In the genomic region with DNA sequence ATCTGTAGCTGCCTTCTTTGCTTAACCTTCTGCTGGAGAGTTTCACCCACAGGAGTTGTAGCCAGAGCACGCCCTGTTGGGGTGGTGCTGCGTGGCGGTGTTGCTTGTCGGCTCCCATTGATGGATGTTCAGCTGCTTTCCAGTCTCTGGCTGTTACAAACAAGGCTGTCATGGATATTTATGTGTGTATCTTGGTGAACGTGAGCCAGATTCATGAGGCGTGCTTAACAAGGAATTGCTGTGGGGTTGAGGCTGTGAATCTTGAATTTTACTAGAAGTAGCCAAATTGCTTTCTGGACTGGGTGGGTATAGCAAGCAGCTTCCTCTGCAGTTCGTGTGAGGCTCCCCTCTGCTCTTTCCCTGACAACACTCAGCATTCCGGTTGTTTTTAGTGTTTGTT, we compare ENCODE assay signal across 19 mouse cellular contexts.
DNase-seq lines count a peak whose midpoint lies in the region; ATAC-seq and TF ChIP-seq lines count a peak whose summit lies in the region.
"Had no signal": no experiment of that assay in that cellular context is flagged by ENCODE, and none has a peak within 500 bp of the region (broad histone marks: within the 10 kb centered on the region; RNA-seq: fewer than 3 reads in every experiment).

No protein-coding gene starts in this region.

- no peaks in the 10 kb centered on the region for H3K36me3 ChIP-seq in hindbrain, embryonic 13.5 days
- H3K36me3 ChIP-seq in hindbrain, embryonic 16.5 days (ENCODE audit: control insufficient read depth, insufficient read depth, low read length) = no peaks in the 10 kb centered on the region
- H3K36me3 ChIP-seq in lung, embryonic 14.5 days (ENCODE audit: insufficient read depth) = no peaks in the 10 kb centered on the region
- H3K36me3 ChIP-seq: embryonic facial prominence, embryonic 13.5 days; heart, embryonic 12.5 days; midbrain, embryonic 15.5 days had no signal

- no peak overlapping the region for H3K4me2 ChIP-seq in hindbrain, embryonic 13.5 days
- H3K4me2 ChIP-seq in hindbrain, embryonic 16.5 days (ENCODE audit: low read length) = no peak overlapping the region
- no peak overlapping the region for H3K4me2 ChIP-seq in lung, embryonic 14.5 days
- H3K4me2 ChIP-seq: embryonic facial prominence, embryonic 13.5 days; heart, embryonic 12.5 days; midbrain, embryonic 15.5 days had no signal

- WGBS in hindbrain, embryonic 13.5 days = 56% methylated on average over 8 of the region's 8 CpGs
- WGBS in hindbrain, embryonic 16.5 days = 49% methylated on average over 8 of the region's 8 CpGs
- WGBS in lung, embryonic 14.5 days = 36% methylated on average over 8 of the region's 8 CpGs

- H3K27ac ChIP-seq in hindbrain, embryonic 13.5 days = peak overlapping the region; percentile 44; the same call in 1 of the 2 replicates
- H3K27ac ChIP-seq in hindbrain, embryonic 16.5 days (ENCODE audit: low read depth, low read length) = no peak overlapping the region
- H3K27ac ChIP-seq in lung, embryonic 14.5 days (ENCODE audit: low read depth) = no peak overlapping the region
- H3K27ac ChIP-seq: embryonic facial prominence, embryonic 13.5 days; layer of hippocampus, adult 2 months; liver, embryonic 14.5 days; midbrain, embryonic 15.5 days had no signal

- peaks cover 50% of the 10 kb centered on the region for H3K4me1 ChIP-seq in hindbrain, embryonic 13.5 days (replicated peaks)
- peaks cover 24% of the 10 kb centered on the region for H3K4me1 ChIP-seq in hindbrain, embryonic 16.5 days (ENCODE audit: control insufficient read depth, insufficient read depth, low read depth, low read length)
- H3K4me1 ChIP-seq in lung, embryonic 14.5 days (ENCODE audit: insufficient read depth) = peaks cover under 1% of the 10 kb centered on the region; the same call in 1 of the 2 replicates

- no peak for TF ChIP-seq CTCF in lung, embryonic 14.5 days (IDR thresholded peaks at IDR 0.05; ENCODE audit: low read depth)

- peak; percentile 84 for DNase-seq in lung, embryonic 14.5 days
- DNase-seq in lung, postnatal 4 days = no peak
- peak; percentile 14 for DNase-seq in NIH3T3 (ENCODE audit: low read depth)
- peak; percentile 29 for DNase-seq in lung, postnatal 36 days
- no peak for DNase-seq in adrenal gland, adult 8-10 months
- no peak for DNase-seq in testis, postnatal 10 days (ENCODE audit: low spot score)
- DNase-seq: B cell, adult 2 months; cerebellum, adult 9-10 months; heart, postnatal 14 days; kidney, postnatal 10 days; thymus, postnatal 25 days had no signal

- H3K4me3 ChIP-seq in hindbrain, embryonic 13.5 days = no peak overlapping the region
- H3K4me3 ChIP-seq in hindbrain, embryonic 16.5 days (ENCODE audit: low read length) = no peak overlapping the region
- H3K4me3 ChIP-seq in lung, embryonic 14.5 days (ENCODE audit: low read depth, low read length) = no peak overlapping the region
- H3K4me3 ChIP-seq: embryonic facial prominence, embryonic 13.5 days; heart, embryonic 12.5 days; layer of hippocampus, adult 2 months; midbrain, embryonic 15.5 days had no signal

- no peak overlapping the region for H3K9ac ChIP-seq in hindbrain, embryonic 13.5 days
- no peak overlapping the region for H3K9ac ChIP-seq in hindbrain, embryonic 16.5 days (ENCODE audit: low read depth, low read length)
- no peak overlapping the region for H3K9ac ChIP-seq in lung, embryonic 14.5 days
- H3K9ac ChIP-seq: embryonic facial prominence, embryonic 13.5 days; heart, embryonic 12.5 days; liver, embryonic 14.5 days; midbrain, embryonic 15.5 days had no signal

- no peaks in the 10 kb centered on the region for H3K27me3 ChIP-seq in hindbrain, embryonic 13.5 days
- H3K27me3 ChIP-seq in hindbrain, embryonic 16.5 days (replicated peaks; ENCODE audit: control insufficient read depth, insufficient read depth, low read length) = no peaks in the 10 kb centered on the region
- H3K27me3 ChIP-seq in lung, embryonic 14.5 days (ENCODE audit: insufficient read depth, low read length) = no peaks in the 10 kb centered on the region
- H3K27me3 ChIP-seq: embryonic facial prominence, embryonic 13.5 days; heart, embryonic 12.5 days; midbrain, embryonic 15.5 days had no signal

- no peaks in the 10 kb centered on the region for H3K9me3 ChIP-seq in hindbrain, embryonic 13.5 days
- no peaks in the 10 kb centered on the region for H3K9me3 ChIP-seq in hindbrain, embryonic 16.5 days (ENCODE audit: control insufficient read depth, low read length)
- no peaks in the 10 kb centered on the region for H3K9me3 ChIP-seq in lung, embryonic 14.5 days (ENCODE audit: low read depth, low read length)
- H3K9me3 ChIP-seq: embryonic facial prominence, embryonic 13.5 days; heart, embryonic 12.5 days; midbrain, embryonic 15.5 days had no signal

- no peak for ATAC-seq in hindbrain, embryonic 13.5 days (ENCODE audit: low FRiP score)
- no peak for ATAC-seq in hindbrain, embryonic 16.5 days
- peak; percentile 87 for ATAC-seq in lung, embryonic 14.5 days (ENCODE audit: insufficient read depth)
- ATAC-seq: forebrain, embryonic 16.5 days; midbrain, embryonic 15.5 days had no signal

Comparison
In these comparisons a context has a peak if more than half of its experiments do, and no peak if none do; other contexts are left out.
1. DNase-seq: peak in lung, embryonic 14.5 days (single experiment), NIH3T3 (single experiment) and lung, postnatal 36 days (single experiment); none in lung, postnatal 4 days (0 of 2), adrenal gland, adult 8-10 months (single experiment) and testis, postnatal 10 days (single experiment).